Mouse (Mus musculus): Measurements from ENCODE around the gene Elk3.
A peak's percentile ranks its signal among the peaks of the same experiment; 100 is the strongest.

The Elk3 gene

DNA sequence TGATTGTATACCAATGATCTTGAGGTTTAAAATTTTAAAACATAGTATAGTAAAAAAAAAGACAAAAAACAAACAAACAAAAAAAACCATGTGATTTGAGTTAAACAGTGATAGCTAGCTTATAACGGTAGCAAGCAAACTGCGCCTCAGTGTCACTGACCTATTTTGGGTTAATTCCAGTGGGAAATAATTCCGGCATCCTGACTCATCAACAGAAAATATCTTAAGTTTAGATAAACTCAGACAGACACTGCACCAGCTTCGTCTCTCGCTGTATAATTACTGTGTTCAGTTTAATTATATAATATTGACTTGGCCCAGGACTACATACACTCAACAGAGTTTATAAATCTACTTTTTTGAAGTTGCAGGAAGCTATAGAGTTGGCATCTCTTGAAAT lies 79.0 kb downstream of the Elk3 start:
- no peak for DNase-seq

DNA sequence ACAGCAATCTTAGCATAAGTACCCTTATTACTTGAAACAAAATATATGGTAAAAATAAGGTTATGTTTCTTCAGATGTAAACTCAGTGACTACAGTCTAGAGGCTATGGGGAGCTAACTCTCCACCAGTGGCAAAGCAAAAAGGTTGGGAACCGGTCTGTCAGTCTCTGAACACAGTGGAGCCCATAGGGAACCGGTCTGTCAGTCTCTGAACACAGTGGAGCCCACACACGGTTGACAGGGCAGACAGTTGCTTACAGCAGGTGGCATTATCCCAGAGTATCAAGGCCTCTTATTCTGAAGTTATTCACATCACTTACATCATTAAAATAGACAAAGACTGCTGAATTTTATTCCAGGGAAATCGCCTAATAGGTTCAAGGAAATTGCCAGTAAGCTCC lies 79.4 kb downstream of the Elk3 start:
- no peak for DNase-seq

- DNase-seq = no peak
These were observed 82.4 kb downstream of the Elk3 start for GRCm38 (mm10) chr10:93228401-93229007.

DNA sequence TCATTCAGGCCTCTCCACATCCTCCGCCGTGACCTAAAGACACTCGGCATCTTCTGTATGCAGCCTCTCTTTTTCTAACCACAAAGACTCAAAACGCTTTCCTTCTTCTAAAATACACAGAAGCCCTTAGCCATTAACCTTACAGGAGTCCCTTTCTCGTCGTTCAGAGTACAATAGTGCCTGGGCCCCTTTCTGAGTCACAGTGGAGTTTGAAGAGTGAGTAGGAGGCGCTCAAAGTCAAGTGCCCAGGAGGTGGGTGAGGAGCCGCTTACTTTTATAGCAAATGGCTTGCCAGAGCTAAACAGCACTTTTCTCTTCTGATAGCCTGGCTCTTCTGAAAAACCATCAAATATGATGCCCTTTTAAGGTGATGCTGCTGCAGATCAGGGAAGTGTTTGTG lies 83.0 kb downstream of the Elk3 start:
- peak in 1 of 2 experiments; percentile 24 for DNase-seq

- DNase-seq = no peak
These were observed 85.2 kb downstream of the Elk3 start for GRCm38 (mm10) chr10:93225751-93226150.

DNA sequence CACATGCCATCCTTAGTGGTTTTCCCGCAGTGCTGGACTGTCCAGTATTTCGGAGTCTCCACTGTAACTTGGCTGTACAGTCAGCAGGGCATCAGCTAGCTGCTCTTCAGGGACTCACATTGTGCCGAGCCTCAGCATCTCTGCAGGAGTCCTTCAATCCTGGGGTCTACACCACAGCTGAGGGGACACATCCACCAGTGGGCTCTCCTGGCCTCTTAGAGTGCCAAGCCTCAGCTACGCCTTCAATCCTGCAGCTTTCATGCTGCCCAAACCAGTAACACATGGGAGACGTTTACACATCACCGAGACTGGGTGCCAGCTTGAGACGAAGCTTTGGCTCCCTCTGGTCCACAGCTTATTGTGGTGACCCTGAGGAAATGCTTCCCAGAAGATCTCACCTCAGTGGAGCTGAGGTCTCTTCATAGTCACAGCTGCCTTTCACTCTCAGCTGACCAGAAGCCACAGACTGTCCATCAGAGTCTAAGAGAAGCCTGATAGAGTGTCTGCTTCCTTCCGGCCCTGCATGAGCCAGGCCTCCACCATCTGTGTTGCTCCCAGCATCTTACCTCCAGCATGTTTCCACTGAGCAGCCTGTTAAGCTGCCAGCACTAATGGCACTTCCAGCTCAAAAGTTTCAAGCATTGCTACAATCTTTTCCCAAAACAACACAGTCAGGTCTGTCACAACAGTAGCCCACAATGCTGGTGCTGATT lies 95.7 kb downstream of the Elk3 start:
- no peak for DNase-seq

GRCm38 (mm10) chr10:93214251-93214650 lies 96.7 kb downstream of the Elk3 start:
- DNase-seq = no peak

DNA sequence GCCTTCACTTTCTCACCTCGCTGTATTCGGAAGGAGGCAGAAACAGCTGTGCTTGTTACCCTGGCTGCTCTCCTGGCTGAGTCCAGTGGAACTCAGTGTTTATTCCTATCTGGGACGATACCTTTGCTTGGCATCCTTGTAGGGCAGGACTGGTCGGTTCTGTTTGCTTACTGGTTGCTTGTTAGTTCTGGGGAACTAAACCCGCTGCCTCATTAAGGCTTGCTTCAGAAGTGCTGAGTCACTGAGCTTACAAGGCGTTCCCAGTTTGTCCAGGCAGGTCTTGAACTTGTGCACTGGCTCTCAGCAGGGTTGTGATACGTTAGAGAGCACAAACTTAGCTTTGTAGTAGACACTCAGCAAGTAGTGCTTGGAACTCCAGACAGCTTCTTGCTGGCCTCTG lies 97.6 kb downstream of the Elk3 start:
- no peak for DNase-seq

- no peak for DNase-seq
These were observed 98.2 kb downstream of the Elk3 start for GRCm38 (mm10) chr10:93212699-93213098.

DNA sequence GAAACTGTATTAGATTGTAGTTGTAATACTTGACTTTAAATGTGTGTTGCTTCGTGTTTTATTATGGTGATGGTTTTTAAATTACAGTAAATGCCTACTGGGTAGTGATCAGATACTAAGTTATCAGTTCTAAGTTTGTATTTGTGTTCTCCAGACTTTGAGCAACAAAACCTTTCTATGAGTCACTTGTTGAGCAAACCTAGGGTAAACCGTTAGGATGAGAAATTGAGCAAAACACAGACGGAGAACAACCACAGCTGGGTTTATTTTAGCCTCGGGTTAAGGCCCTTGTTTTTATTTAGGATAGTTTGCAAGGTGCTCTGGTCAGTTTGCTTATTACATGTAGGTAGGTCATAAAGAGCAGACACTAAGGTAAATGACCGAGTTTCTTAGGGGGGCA lies 103.8 kb downstream of the Elk3 start:
- no peak for DNase-seq

GRCm38 (mm10) chr10:93205287-93205956 lies 105.5 kb downstream of the Elk3 start:
- DNase-seq = no peak

DNA sequence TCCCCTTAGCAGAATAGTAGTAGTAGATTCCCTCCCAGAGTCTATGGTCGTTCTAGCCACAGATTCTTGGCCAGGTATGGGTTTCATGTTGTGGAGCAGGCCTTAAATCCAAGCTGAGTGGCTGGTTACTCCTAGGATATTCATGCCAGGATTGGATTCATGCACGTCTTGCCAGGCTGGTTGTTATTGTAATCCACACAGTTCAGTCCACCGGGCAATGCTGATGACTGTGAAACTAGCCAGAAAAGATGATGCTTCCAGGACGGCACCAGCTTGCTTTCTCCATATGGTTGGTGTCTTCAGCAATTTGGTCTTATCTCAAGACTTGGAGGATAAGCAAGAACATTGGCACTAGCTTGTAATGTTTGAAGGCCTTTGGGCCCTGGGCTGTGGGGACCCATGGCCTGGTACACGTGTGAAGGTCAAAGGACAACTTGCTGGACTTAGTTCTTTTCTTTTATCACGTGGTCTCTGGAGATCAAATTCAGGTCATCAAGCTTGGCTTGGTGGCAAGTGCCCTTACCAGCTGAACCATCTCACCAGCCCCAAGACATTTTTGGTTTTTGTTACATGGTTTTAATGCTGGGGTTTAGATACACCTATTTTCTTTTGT lies 109.0 kb downstream of the Elk3 start:
- no peak for DNase-seq

- no peak for DNase-seq
These were observed 112.0 kb downstream of the Elk3 start for GRCm38 (mm10) chr10:93198958-93199357.

All from thymus, adult 18-20 months (tissue).